Mouse (Mus musculus): ENCODE measurements around the gene Hoxd4.

Hoxd4 gene

DNA sequence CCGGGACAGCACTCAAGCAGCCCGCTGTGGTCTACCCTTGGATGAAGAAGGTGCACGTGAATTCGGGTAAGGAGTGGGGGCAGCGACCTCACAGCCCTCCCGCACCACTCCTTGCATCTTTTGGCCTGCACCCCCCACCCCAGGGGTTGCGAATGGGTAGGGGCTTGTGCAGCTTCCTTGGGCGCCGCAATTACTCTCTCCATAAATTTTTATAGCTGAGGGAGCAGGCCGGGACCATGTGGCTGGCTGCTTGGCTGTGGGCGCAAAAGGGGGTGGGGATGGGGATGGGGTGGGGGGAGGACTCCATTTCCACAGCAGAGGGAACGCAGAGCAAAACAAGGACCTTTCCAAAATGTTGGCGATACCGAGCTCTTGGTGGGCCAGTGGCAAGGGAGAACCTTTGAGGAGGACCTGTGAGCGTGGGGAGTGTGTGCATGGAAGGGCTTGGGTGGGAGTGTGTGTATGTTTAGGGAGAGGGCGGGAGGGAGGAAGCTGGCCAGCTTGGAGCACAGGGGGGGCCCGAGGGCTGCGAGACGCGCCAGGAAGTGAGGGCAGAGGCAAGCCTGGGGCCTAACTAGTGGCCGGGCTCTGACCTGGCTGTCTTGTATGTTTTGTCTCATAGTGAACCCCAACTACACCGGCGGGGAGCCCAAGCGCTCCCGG is 16.0 kb downstream of the Hoxd4 start:
- DNase-seq (ENCODE audit: low read depth, low spot score): no peak

DNA sequence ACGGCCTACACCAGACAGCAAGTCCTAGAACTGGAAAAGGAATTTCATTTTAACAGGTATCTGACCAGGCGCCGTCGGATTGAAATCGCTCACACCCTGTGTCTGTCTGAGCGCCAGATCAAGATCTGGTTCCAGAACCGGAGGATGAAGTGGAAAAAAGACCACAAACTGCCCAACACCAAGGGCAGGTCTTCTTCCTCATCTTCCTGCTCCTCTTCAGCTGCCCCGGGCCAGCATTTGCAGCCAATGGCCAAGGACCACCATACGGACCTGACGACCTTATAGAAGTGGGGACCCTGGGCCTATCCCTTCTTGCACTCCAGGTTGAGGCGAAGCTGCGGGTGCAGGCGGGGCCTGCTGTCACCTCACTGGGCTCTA is 16.6 kb downstream of the Hoxd4 start:
- no peak for DNase-seq (ENCODE audit: low read depth, low spot score)

- no peak for DNase-seq (ENCODE audit: low read depth, low spot score)
Measured at GRCm38 (mm10) chr2:74730331-74730730, 18.6 kb downstream of the Hoxd4 start.

DNA sequence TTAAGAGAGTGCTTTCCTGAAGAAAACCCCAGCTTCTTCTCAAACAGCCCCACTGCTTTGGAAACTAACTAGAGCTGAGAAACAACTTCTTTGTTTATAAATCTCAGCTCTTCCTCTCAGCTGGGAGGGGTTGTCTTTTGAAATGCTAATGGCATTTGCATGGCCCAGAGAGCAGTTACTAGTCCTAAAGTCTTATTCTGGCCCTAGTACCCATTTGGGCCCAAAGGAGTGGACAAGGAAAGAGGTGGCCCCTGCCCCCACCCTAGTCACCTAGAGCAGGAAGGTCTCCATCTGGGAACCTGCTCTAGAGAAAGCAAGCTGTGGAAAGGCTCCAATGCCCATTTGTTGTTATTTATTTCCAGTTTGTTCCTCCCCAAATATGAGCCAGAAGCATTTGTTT is 19.3 kb downstream of the Hoxd4 start:
- no peak for DNase-seq (ENCODE audit: low read depth, low spot score)

- DNase-seq (ENCODE audit: low read depth, low spot score): no peak
Measured at GRCm38 (mm10) chr2:74731799-74732512, 20.2 kb downstream of the Hoxd4 start.

DNA sequence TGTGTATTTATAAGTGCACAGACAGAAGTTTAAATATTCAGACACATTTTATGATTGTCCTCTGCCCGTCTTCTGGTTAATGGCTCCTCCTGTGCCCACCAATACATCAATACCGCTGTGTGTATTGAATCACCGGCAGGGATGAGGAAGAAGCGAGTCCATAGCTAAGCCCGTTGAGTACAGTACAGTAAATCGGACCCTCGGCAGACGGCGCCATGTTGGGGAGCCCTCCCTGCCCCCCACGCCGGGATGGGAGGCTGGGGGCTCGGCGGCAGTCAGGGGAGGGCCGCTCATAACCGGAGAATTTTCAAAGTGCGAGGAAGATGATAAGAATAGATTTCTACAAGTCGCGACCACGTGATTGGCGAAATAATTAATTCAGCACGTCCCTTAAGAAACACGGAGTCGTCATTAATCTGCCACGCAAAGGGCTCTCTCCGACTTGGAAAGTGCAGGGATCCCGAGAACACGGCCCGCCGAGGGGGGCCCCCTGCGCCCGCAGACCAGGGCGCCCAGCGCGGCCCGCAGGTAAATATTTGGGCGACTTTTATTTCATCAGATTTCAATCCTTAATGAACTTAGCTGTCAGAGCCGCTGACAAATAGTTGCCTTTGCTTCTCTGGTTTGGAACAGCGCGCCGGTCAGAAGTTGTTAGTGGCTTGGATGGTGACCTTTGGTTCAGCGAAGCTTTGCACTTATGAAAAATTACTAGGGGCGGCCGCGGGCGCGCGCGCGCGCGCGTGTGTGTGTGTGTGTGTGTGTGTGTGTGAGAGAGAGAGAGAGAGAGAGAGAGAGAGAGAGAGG is 21.0 kb downstream of the Hoxd4 start:
- no peak for DNase-seq (ENCODE audit: low read depth, low spot score)

DNA sequence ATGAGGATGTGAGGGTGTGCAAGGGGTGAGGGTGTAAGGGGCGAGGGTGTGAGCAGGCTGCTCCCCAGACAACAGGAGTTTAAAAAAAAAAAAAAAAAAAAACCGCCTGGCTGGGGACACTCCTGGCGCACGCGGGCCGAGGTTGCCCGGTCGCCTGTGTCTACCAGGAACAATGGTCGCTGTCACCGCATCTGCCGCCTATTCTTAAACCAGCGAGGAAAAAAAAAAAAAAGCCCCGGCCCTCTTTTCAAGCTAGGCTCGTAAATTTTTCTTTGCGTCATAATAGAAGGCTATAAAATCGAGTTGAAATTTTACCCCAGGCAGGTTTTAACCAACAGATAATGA is 21.6 kb downstream of the Hoxd4 start:
- no peak for DNase-seq (ENCODE audit: low read depth, low spot score)

- no peak for DNase-seq (ENCODE audit: low read depth, low spot score)
Measured at GRCm38 (mm10) chr2:74733765-74734164, 22.0 kb downstream of the Hoxd4 start.

DNA sequence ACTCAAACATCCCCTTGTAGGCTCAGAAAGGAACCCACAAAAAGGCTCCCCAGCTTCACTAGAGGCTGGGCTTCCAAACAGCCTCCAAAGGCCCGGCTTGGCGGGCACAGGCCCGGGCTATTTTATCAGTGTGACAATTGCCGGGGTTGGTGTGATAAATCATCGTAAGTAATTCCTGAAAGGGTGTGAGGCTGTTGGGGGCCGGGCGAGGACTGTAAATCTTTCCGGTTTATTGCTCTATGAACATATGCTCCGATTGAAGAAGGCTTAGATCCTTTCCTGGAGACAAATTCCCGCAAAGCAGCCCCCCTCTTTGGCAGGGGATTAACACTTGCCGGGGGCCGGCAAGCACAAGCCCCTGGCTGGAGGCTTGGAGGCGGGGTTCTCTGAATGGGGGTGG is 22.7 kb downstream of the Hoxd4 start:
- no peak for DNase-seq (ENCODE audit: low read depth, low spot score)

GRCm38 (mm10) chr2:74734996-74735811 is 23.5 kb downstream of the Hoxd4 start:
- DNase-seq (ENCODE audit: low read depth, low spot score): no peak

DNA sequence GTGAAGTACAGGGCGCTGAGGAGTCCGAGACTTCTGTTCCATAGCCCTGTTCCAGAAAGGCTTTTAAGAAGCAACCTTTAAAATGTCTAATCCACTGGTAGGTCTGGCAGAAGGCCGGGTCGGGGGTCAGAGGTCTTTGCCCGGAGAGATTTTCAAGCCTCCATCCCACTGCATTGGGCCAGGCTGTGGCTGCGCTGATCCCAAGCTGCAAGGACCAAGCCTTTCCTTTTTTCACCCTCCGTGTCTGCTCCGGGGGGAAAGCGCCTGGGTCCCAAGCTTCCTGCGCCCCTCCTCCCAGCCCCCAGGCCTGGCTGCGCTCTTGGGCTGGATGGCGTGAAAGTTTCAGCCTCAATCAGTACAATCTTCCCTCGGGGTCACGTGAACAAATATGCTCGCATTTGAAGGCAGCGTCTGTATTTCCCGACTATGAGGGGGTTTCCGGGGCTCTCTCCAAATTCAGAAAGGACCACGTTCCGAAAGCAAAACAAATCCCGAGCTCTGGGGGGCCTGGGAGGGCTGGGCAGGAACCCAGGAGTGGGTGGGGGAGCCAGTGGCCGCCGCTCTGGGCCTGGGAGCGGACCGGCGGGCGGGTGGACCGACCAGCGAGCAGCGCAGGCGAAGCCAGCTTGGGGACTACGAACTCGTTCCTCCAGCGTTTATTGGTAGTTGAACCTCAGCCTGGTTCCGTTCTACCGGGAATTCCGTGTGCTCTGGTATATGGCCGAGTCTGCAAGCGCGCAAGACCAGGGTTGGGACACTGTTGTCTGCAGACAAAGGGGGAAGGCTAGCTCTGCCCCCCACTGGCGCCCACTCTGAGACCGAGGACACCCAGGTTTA is 24.3 kb downstream of the Hoxd4 start:
- DNase-seq (ENCODE audit: low read depth, low spot score): no peak

- no peak for DNase-seq (ENCODE audit: low read depth, low spot score)
Measured at GRCm38 (mm10) chr2:74736688-74737577, 25.2 kb downstream of the Hoxd4 start.

GRCm38 (mm10) chr2:74737578-74738070 is 25.9 kb downstream of the Hoxd4 start:
- no peak for DNase-seq (ENCODE audit: low read depth, low spot score)

DNA sequence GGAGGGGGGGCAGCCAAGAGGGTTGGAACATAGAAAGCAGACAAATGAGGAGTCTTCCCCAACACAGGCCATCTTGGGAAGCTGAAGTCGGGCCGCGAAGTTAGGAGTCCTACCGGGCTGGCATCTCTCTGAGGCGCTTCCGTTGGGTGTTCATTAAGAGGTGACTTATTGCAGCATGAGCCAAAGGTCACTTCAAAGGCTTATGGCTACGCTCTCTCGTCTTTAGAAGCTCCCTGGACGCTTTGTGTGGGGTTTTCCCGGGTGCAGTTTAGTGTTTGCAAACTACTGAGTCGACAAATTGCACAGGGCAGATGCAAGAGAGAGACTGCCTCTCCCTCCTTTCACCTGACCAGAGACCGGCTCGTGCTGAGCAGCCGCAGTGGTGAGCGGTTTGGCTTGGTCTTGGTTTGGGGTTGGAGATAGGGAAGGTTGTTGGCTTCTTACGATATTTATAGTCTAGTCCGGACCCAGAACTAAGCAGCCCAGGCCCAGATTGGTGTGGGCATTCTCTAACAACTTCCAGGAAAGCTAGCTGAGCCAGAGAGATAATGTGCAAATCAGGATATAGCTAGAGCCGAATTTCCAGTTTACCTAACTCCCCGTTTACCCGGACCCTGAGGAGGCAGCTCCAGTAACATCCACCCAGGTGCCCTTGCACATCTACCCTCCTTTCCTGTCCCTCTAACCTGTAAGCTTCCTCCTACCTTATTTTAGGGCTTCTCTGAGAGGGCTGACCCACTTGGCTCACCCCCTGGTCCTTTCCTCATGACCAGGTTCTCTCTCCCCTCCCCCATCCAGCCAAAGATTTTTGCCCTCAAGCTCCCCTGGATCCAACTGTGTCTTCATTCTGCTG is 27.1 kb downstream of the Hoxd4 start:
- no peak for DNase-seq (ENCODE audit: low read depth, low spot score)

GRCm38 (mm10) chr2:74739476-74739800 is 27.7 kb downstream of the Hoxd4 start:
- no peak for DNase-seq (ENCODE audit: low read depth, low spot score)

DNA sequence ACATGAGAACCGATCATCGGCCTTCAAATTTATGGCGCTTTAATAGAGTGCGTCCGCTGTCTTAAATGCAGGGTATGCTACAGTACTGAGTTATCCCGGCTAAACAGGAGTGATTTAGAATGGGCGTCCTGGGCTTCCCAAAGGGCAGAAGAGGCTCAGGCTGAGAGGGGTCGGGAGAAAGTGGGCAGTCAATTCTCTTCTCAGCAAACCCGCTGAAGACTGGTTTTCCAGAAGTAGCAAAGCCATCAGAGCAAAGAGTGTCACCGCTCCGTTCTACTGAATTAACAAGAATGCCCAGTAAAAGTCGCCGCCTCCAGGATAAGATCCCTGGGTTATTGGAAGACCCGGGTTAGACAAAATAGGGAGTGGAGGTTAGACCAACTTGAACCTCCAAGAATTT is 28.1 kb downstream of the Hoxd4 start:
- no peak for DNase-seq (ENCODE audit: low read depth, low spot score)

GRCm38 (mm10) chr2:74740311-74741091 is 28.8 kb downstream of the Hoxd4 start:
- DNase-seq (ENCODE audit: low read depth, low spot score): no peak

- DNase-seq (ENCODE audit: low read depth, low spot score): no peak
Measured at GRCm38 (mm10) chr2:74741252-74741978, 29.7 kb downstream of the Hoxd4 start.
